Mouse (Mus musculus) hindbrain, postnatal 0 days (tissue): ENCODE measurements at regions not wholly inside any gene's neighbourhood (a gene's known extent, or its start where the extent isn't known, plus 50 kb on each side); places are given as distances from the start of the nearest gene placed in this dataset.

ENCODE experiments used
- ATAC-seq: fragments of 200-750 bp; cut with Nextera tagmentation; 2 replicates; pipeline ENCODE4 v1.8.0; 2017; ENCODE audit warnings: mild to moderate bottlenecking, moderate TSS enrichment, moderate library complexity
- DNase-seq: peaks from one replicate; pipeline ENCODE4 v3.0.0-alpha.2; 2015; ENCODE audit warnings: low spot score
- H3K27ac ChIP-seq: fragments of 300-500 bp; sonication (generic); 2 replicates; pipeline ENCODE4 v1.5.1; 2014; ENCODE audit warnings: mild to moderate bottlenecking
- H3K27me3 ChIP-seq: fragments of 300-500 bp; sonication (generic); 2 replicates; pipeline ENCODE4 v1.6.1; 2014; ENCODE audit warnings: low read length, mixed read lengths; ENCODE audit not compliant: insufficient read depth
- H3K36me3 ChIP-seq: fragments of 300-500 bp; sonication (generic); 2 replicates; pipeline ENCODE4 v1.6.1; 2014; ENCODE audit warnings: low read length, mixed read lengths; ENCODE audit not compliant: insufficient read depth
- H3K4me1 ChIP-seq: fragments of 300-500 bp; sonication (generic); 2 replicates; pipeline ENCODE4 v1.6.1; 2014; ENCODE audit warnings: antibody characterized with exemption, low read length, mixed read lengths; ENCODE audit not compliant: insufficient read depth
- H3K4me2 ChIP-seq: fragments of 300-500 bp; sonication (generic); 2 replicates; pipeline ENCODE4 v1.6.1; 2014; ENCODE audit warnings: low read depth, mild to moderate bottlenecking, low read length, moderate library complexity, mixed read lengths
- H3K4me3 ChIP-seq: fragments of 300-500 bp; sonication (generic); 2 replicates; pipeline ENCODE4 v1.5.1; 2014; ENCODE audit warnings: low read length
- H3K9ac ChIP-seq: fragments of 300-500 bp; sonication (generic); replicated peaks from 2 replicates; pipeline ENCODE4 v1.6.1; 2014; ENCODE audit warnings: mild to moderate bottlenecking, low read length, moderate library complexity, mixed read lengths
- H3K9me3 ChIP-seq: fragments of 300-500 bp; sonication (generic); 2 replicates; pipeline ENCODE4 v1.6.1; 2016; ENCODE audit warnings: low read length, mixed read lengths
- CTCF ChIP-seq: IDR thresholded peaks from 2 replicates; pipeline ENCODE4 v1.5.1; 2016; ENCODE audit warnings: antibody characterized with exemption, control low read depth, low read depth
- WGBS: fragments of 180-500 bp; shearing (Covaris S2); extraction: QIAGEN DNeasy Blood & Tissue Kit; methylation state at CpG from one replicate; pipeline ENCODE4 v1.1.7; 2014; 5-methylcytosine and 5-hydroxymethylcytosine counted together

- Histone ChIP-seq H3K27ac (no peak overlapping the region), H3K9ac (no peak overlapping the region), H3K27me3 (no peaks in the 10 kb centered on the region), H3K4me1 (no peaks in the 10 kb centered on the region), H3K36me3 (no peaks in the 10 kb centered on the region), H3K9me3 (no peaks in the 10 kb centered on the region), H3K4me3 (no peak overlapping the region), H3K4me2 (no peak overlapping the region)
- peak; percentile 46 for DNase-seq
- WGBS: 75% methylated on average over 1 of the region's 1 CpGs
- TF ChIP-seq CTCF: no peak
- ATAC-seq: no peak
Observed at GRCm38 (mm10) chr9:84913321-84913720, 399.3 kb upstream of the Gm11114 start.

GRCm38 (mm10) chr9:84922306-84922705, 390.3 kb upstream of the Gm11114 start:
- H3K4me1 ChIP-seq: no peaks in the 10 kb centered on the region
- no peak overlapping the region for H3K27ac ChIP-seq
- H3K36me3 ChIP-seq: no peaks in the 10 kb centered on the region
- DNase-seq (no peak), ATAC-seq (no peak)
- no peaks in the 10 kb centered on the region for H3K27me3 ChIP-seq
- 81% methylated on average over 4 of the region's 4 CpGs for WGBS
- no peak overlapping the region for H3K9ac ChIP-seq
- H3K9me3 ChIP-seq: no peaks in the 10 kb centered on the region
- TF ChIP-seq CTCF: no peak
- H3K4me2 ChIP-seq: no peak overlapping the region
- no peak overlapping the region for H3K4me3 ChIP-seq

- no peak for DNase-seq
- no peak for ATAC-seq
- Histone ChIP-seq H3K36me3 (no peaks in the 10 kb centered on the region), H3K4me1 (no peaks in the 10 kb centered on the region), H3K4me3 (no peak overlapping the region), H3K9me3 (no peaks in the 10 kb centered on the region), H3K27me3 (no peaks in the 10 kb centered on the region), H3K4me2 (no peak overlapping the region), H3K27ac (no peak overlapping the region), H3K9ac (no peak overlapping the region)
- WGBS: 91% methylated on average over 8 of the region's 8 CpGs
- no peak for TF ChIP-seq CTCF
Observed at GRCm38 (mm10) chr9:84923966-84924365, 388.6 kb upstream of the Gm11114 start.

GRCm38 (mm10) chr9:84936291-84937055, 376.1 kb upstream of the Gm11114 start:
- Histone ChIP-seq H3K4me3 (no peak overlapping the region), H3K27ac (no peak overlapping the region), H3K9ac (no peak overlapping the region), H3K4me2 (no peak overlapping the region), H3K4me1 (no peaks in the 10 kb centered on the region), H3K36me3 (no peaks in the 10 kb centered on the region), H3K9me3 (no peaks in the 10 kb centered on the region), H3K27me3 (no peaks in the 10 kb centered on the region)
- ATAC-seq: peak; percentile 83
- DNase-seq: peak; percentile 64
- no peak for TF ChIP-seq CTCF
- 47% methylated on average over 2 of the region's 2 CpGs for WGBS

GRCm38 (mm10) chr9:84966558-84967154, 345.9 kb upstream of the Gm11114 start:
- Histone ChIP-seq H3K4me2 (no peak overlapping the region), H3K36me3 (no peaks in the 10 kb centered on the region), H3K27ac (no peak overlapping the region), H3K4me3 (no peak overlapping the region), H3K9me3 (no peaks in the 10 kb centered on the region), H3K27me3 (no peaks in the 10 kb centered on the region), H3K9ac (no peak overlapping the region), H3K4me1 (no peaks in the 10 kb centered on the region)
- DNase-seq (no peak), ATAC-seq (no peak)
- WGBS: 93% methylated on average over 11 of the region's 11 CpGs
- no peak for TF ChIP-seq CTCF

GRCm38 (mm10) chr9:84969975-84970608, 342.5 kb upstream of the Gm11114 start:
- Histone ChIP-seq H3K4me2 (no peak overlapping the region), H3K4me1 (no peaks in the 10 kb centered on the region), H3K9ac (no peak overlapping the region), H3K27me3 (no peaks in the 10 kb centered on the region), H3K36me3 (no peaks in the 10 kb centered on the region), H3K9me3 (no peaks in the 10 kb centered on the region), H3K27ac (no peak overlapping the region), H3K4me3 (no peak overlapping the region)
- TF ChIP-seq CTCF: no peak
- WGBS: 76% methylated on average over 3 of the region's 3 CpGs
- DNase-seq (no peak), ATAC-seq (no peak)

GRCm38 (mm10) chr9:84977470-84977869, 335.1 kb upstream of the Gm11114 start:
- no peak for DNase-seq
- no peaks in the 10 kb centered on the region for H3K9me3 ChIP-seq
- WGBS: 87% methylated on average over 5 of the region's 5 CpGs
- no peak overlapping the region for H3K4me3 ChIP-seq
- H3K4me2 ChIP-seq: no peak overlapping the region
- no peak for TF ChIP-seq CTCF
- no peaks in the 10 kb centered on the region for H3K36me3 ChIP-seq
- H3K4me1 ChIP-seq: no peaks in the 10 kb centered on the region
- no peak overlapping the region for H3K27ac ChIP-seq
- H3K9ac ChIP-seq: no peak overlapping the region
- H3K27me3 ChIP-seq: no peaks in the 10 kb centered on the region
- no peak for ATAC-seq
